Mouse (Mus musculus): ENCODE measurements around the gene Smim8. TPM values are rescaled to one million over a fixed set of nuclear protein-coding genes. Genes with fewer than 3 reads are reported as not detected.

Smim8 gene
- polyA plus RNA-seq, 1 experiment from 2014 or later, result 46.6 TPM

Other genes with a start within 250 kb of the Smim8 start
- gene Akirin2, start 227.5 kb downstream of the Smim8 start, polyA plus RNA-seq (2015; fragmentation: Nextera tagmentation; extraction: Ambion mirVana), result 81.4 and 101 TPM in 2 replicates
- gene Orc3, start 163.5 kb downstream of the Smim8 start, polyA plus RNA-seq (2015; fragmentation: Nextera tagmentation; extraction: Ambion mirVana), result 96.8 and 104 TPM in 2 replicates
- gene Rars2, start 163.5 kb downstream of the Smim8 start, polyA plus RNA-seq (2015; fragmentation: Nextera tagmentation; extraction: Ambion mirVana), result 66.3 and 69.5 TPM in 2 replicates
- 54.6 and 55.3 TPM in 2 replicates for gene Slc35a1, start 91.0 kb downstream of the Smim8 start, polyA plus RNA-seq (2015; fragmentation: Nextera tagmentation; extraction: Ambion mirVana)
- 1.3 and 1.4 TPM in 2 replicates for gene Cfap206, start 48.2 kb downstream of the Smim8 start, polyA plus RNA-seq (2015; fragmentation: Nextera tagmentation; extraction: Ambion mirVana)
- not detected in 2 replicates for gene Gm136, start 22.2 kb downstream of the Smim8 start, polyA plus RNA-seq (2015; fragmentation: Nextera tagmentation; extraction: Ambion mirVana)
- 40.3 and 42.5 TPM in 2 replicates for gene Zfp292, start 104.5 kb upstream of the Smim8 start, polyA plus RNA-seq (2015; fragmentation: Nextera tagmentation; extraction: Ambion mirVana)
- not detected in 2 replicates for gene Cga, start 115.4 kb upstream of the Smim8 start, polyA plus RNA-seq (2015; fragmentation: Nextera tagmentation; extraction: Ambion mirVana)

All from midbrain, embryonic 13.5 days (tissue).